Mouse (Mus musculus): ENCODE measurements around the gene P2rx1. TPM values are rescaled to one million over a fixed set of nuclear protein-coding genes. Genes with fewer than 3 reads are reported as not detected.

P2rx1 gene
- polyA plus RNA-seq, 1 experiment from 2014 or later, result 8.7 TPM

- H3K36me3 ChIP-seq, result no peaks in the 10 kb centered on the region
- ATAC-seq (ENCODE audit: low read depth) (no peak), DNase-seq (no peak)
- no peak overlapping the region for H3K27ac ChIP-seq
- 66% methylated on average over 5 of the region's 5 CpGs for WGBS (ENCODE audit: insufficient replicate concordance)
- no peak overlapping the region for H3K9ac ChIP-seq
- H3K4me1 ChIP-seq (replicated peaks), result peaks cover 8% of the 10 kb centered on the region
- H3K4me3 ChIP-seq (replicated peaks), result no peak overlapping the region
- H3K27me3 ChIP-seq, result peaks cover 33% of the 10 kb centered on the region
- no peak overlapping the region for H3K4me2 ChIP-seq
- no peaks in the 10 kb centered on the region for H3K9me3 ChIP-seq (replicated peaks)
Measured at GRCm38 (mm10) chr11:73013981-73014380, 15.1 kb downstream of the P2rx1 start.

DNA sequence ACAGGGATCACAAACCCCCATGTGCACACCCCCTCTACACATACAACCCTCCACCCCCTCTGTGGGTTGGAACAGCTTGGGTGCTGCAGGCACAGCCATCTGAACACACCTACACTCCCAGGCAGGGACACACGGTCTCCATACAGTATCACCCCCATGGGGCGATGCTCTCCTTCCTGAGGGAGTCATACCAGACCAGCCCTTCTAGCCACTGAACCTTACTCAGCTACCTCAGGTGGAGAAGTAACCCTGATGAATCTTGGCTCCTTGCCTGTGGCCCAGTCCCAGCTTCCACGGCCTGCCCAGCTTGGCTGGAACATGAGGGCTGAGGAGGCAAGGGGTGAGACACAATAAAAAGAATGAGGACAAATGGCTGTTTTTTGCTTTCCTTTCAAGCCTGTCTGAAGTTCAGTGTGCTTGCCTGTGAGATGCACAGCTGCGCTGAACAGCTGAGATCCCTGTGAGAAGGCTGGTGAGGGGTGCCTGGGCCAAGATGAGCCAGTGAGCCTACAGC, 16.0 kb downstream of the P2rx1 start:
- Histone ChIP-seq H3K9ac (no peak overlapping the region), H3K27ac (no peak overlapping the region), H3K27me3 (peaks cover 42% of the 10 kb centered on the region), H3K4me2 (no peak overlapping the region), H3K4me1 (replicated peaks) (peaks cover 15% of the 10 kb centered on the region), H3K36me3 (no peaks in the 10 kb centered on the region), H3K4me3 (replicated peaks) (no peak overlapping the region), H3K9me3 (replicated peaks) (no peaks in the 10 kb centered on the region)
- WGBS (ENCODE audit: insufficient replicate concordance), result 79% methylated on average over 4 of the region's 4 CpGs
- ATAC-seq (ENCODE audit: low read depth), result no peak
- no peak for DNase-seq

DNA sequence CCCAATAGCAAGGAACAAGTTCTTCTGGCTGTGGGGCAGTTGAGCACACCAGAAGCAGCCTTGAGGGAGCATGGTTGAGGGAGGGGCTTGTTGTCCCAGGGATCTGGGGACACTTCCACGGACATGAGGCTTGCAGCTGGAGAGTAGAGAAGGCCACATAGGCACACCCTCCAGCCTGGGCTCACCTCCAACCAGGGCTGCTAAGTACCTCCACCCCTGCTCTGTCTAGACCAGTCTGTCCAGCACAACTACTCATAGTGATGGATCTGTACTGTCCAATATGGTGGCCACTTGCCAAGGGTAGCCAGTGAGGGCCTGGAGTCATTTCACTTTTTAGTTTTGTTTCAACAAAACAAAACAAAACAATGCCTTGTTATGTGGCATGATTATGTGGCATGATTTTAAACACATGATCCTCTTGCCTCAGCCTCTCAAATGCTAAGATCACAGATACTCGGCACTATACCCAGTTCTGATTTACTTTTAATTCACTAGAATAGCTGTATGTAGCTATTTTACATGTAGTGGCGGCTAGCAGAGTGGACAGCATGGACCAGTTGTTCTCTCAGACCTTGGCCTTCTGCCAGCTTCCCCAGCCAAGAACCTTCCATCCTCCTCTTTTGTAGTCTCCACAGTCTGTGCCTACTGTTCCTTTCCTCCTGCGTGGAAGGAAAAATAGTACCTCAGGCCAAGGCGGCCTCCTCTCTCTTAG, 16.6 kb downstream of the P2rx1 start:
- ATAC-seq (ENCODE audit: low read depth) (no peak), DNase-seq (no peak)
- Histone ChIP-seq H3K4me2 (no peak overlapping the region), H3K27ac (no peak overlapping the region), H3K9ac (no peak overlapping the region), H3K4me3 (replicated peaks) (no peak overlapping the region), H3K9me3 (replicated peaks) (no peaks in the 10 kb centered on the region), H3K27me3 (peaks cover 48% of the 10 kb centered on the region), H3K36me3 (no peaks in the 10 kb centered on the region), H3K4me1 (replicated peaks) (peaks cover 15% of the 10 kb centered on the region)
- 67% methylated on average over 5 of the region's 5 CpGs for WGBS (ENCODE audit: insufficient replicate concordance)

GRCm38 (mm10) chr11:73016103-73016420, 17.2 kb downstream of the P2rx1 start:
- Histone ChIP-seq H3K27me3 (peaks cover 54% of the 10 kb centered on the region), H3K9ac (no peak overlapping the region), H3K4me2 (no peak overlapping the region), H3K4me3 (replicated peaks) (no peak overlapping the region), H3K27ac (no peak overlapping the region), H3K36me3 (no peaks in the 10 kb centered on the region), H3K4me1 (replicated peaks) (peaks cover 15% of the 10 kb centered on the region), H3K9me3 (replicated peaks) (no peaks in the 10 kb centered on the region)
- no peak for DNase-seq
- WGBS (ENCODE audit: insufficient replicate concordance), result 62% methylated on average over 6 of the region's 6 CpGs
- no peak for ATAC-seq (ENCODE audit: low read depth)

DNA sequence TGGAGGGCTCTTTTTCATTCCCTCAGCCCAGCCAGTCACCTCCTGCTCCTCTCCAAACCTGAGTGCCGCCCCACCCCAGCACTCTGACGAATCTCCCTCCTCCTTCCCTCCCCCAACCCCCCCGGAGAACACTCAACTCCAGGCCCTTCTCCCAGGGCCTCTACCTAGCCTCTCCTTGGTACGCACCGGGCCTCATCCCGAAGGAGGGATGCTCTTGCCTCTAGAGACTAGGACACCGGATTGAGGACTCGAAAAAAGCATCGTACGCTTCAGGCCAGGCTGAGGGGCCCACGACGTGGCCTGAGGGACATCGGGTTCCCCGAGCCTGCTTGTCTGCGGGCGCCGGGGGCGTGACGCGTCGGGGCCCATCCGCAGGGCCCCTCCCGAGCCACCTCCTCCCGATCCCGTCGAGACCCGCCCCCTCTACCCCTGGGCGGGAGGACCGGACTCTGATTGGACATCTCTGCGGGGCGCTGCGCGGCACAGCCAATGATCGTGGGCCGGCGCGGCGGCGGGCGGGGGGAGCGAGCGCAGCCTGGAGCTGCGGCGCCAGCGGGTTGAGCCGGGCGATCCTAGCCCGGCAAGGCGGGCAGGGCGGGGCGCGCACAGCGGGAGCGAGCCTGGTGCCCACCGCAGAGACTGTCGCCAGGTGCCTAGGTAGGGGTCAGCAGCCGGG, 19.7 kb downstream of the P2rx1 start, which contains the start of gene Camkk1:
Gene Camkk1, plus strand, starts transcription at position 538 of the 676 bp plus-strand sequence.
- H3K9ac ChIP-seq, result peak within 1 kb of the TSS; percentile 59
- peaks cover 15% of the 10 kb centered on the region for H3K4me1 ChIP-seq (replicated peaks)
- no peak within 1 kb of the TSS for H3K27ac ChIP-seq
- peak; percentile 98 for ATAC-seq (ENCODE audit: low read depth)
- H3K9me3 ChIP-seq (replicated peaks), result no peaks in the 10 kb centered on the region
- 1% methylated on average over 57 of the region's 57 CpGs for WGBS (ENCODE audit: insufficient replicate concordance)
- peak; percentile 86 for DNase-seq
- H3K36me3 ChIP-seq, result no peaks in the 10 kb centered on the region
- peak within 1 kb of the TSS; percentile 64 for H3K4me3 ChIP-seq (replicated peaks)
- peak within 1 kb of the TSS; percentile 93 for H3K4me2 ChIP-seq
- H3K27me3 ChIP-seq, result peaks cover 73% of the 10 kb centered on the region

DNA sequence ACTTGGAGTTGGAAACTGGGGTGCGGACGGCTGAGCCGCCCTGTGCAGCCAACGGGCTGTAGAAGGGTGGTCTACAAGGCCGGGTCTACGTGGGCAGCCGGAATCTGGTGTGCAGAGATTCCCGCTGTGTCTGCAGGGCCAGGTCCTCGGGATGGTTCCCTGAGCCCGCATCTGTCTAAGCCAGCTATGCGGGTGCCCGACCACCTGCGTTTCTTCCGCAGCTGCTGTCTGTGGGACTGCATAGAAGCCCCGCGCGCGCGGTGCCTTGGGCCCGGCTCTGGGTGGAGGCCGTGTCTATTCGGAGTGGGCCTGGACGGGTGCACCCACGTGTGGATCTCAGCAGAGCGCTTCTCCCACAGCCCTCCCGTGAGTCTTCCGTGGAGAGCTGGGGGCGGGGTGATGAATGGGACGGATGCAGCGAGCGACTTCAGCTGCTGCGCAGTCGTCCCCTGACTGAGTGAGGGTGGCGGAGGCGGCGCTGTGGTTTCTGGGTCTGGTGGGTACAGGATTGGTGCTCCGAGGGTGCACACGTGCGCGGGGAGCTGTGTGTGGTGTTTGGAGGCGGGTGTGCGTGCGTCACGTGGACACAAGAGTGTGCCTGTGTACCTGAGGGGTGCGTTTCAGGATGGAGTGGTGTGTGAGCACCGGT, 20.4 kb downstream of the P2rx1 start:
- WGBS (ENCODE audit: insufficient replicate concordance), result 2% methylated on average over 46 of the region's 46 CpGs
- peaks cover 73% of the 10 kb centered on the region for H3K27me3 ChIP-seq
- ATAC-seq (ENCODE audit: low read depth), result peak; percentile 25

DNA sequence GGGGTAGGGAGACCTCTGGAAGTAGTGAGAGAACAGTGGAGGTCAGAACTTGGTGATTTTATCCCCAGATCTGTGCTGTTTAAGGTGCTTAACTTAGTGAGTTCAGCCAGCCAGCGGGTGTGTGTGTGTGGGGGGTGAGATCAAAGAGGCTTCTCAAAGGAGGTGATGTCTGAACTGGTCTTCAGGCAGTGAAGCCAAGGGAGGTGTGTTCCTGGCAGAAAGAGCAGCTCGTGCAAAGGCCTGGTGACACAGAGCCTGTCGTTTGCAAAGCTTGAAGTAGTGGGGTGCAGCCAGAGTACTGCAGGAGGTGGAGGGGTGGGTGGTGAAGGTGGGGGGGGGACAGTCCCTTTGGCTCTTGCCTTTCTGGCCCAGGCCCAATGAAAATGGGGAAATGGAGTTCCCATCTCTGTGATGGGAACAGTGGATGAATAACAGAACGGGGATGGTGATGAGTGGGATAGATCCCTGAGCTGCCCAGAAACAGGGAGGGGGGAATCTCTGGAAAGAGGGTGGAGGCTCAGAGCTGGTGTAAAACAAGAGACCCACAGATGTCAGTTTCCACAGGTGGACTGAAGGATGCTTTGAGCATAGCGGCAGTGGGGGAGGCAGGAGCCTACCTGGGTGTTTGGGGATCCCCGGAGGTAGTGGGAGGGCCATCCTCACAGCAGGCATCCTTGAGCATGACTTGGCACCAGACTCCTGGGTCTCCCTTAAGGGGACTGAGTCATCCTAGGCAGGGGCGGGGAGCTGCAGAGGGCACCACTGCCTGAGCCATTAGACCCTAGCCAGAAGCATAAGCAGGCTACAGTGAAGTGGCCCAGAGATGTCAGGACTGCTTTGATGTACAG, 22.3 kb downstream of the P2rx1 start:
- no peak overlapping the region for H3K9ac ChIP-seq
- no peak overlapping the region for H3K4me2 ChIP-seq
- no peak overlapping the region for H3K27ac ChIP-seq
- WGBS (ENCODE audit: insufficient replicate concordance), result 70% methylated on average over 7 of the region's 7 CpGs
- ATAC-seq (ENCODE audit: low read depth), result no peak
- peaks cover 68% of the 10 kb centered on the region for H3K27me3 ChIP-seq
- no peaks in the 10 kb centered on the region for H3K9me3 ChIP-seq (replicated peaks)
- no peaks in the 10 kb centered on the region for H3K36me3 ChIP-seq
- no peak for DNase-seq
- peaks cover 32% of the 10 kb centered on the region for H3K4me1 ChIP-seq (replicated peaks)
- H3K4me3 ChIP-seq (replicated peaks), result no peak overlapping the region

More for the DNA sequence above, 20.4 kb downstream of the P2rx1 start:
- H3K4me1 ChIP-seq (replicated peaks), result peaks cover 19% of the 10 kb centered on the region
- peak overlapping the region; percentile 59 for H3K9ac ChIP-seq
- no peak for DNase-seq
- no peaks in the 10 kb centered on the region for H3K36me3 ChIP-seq
- H3K4me3 ChIP-seq (replicated peaks), result peak overlapping the region; percentile 64
- peak overlapping the region; percentile 93 for H3K4me2 ChIP-seq
- H3K9me3 ChIP-seq (replicated peaks), result no peaks in the 10 kb centered on the region
- H3K27ac ChIP-seq, result no peak overlapping the region

- 68% methylated on average over 9 of the region's 9 CpGs for WGBS (ENCODE audit: insufficient replicate concordance)
- H3K4me1 ChIP-seq (replicated peaks), result peaks cover 32% of the 10 kb centered on the region
- DNase-seq (no peak), ATAC-seq (ENCODE audit: low read depth) (no peak)
- no peak overlapping the region for H3K4me2 ChIP-seq
- no peak overlapping the region for H3K27ac ChIP-seq
- no peak overlapping the region for H3K9ac ChIP-seq
- no peak overlapping the region for H3K4me3 ChIP-seq (replicated peaks)
- H3K9me3 ChIP-seq (replicated peaks), result no peaks in the 10 kb centered on the region
- peaks cover 49% of the 10 kb centered on the region for H3K27me3 ChIP-seq
- no peaks in the 10 kb centered on the region for H3K36me3 ChIP-seq
Measured at GRCm38 (mm10) chr11:73023099-73023498, 24.2 kb downstream of the P2rx1 start.

DNA sequence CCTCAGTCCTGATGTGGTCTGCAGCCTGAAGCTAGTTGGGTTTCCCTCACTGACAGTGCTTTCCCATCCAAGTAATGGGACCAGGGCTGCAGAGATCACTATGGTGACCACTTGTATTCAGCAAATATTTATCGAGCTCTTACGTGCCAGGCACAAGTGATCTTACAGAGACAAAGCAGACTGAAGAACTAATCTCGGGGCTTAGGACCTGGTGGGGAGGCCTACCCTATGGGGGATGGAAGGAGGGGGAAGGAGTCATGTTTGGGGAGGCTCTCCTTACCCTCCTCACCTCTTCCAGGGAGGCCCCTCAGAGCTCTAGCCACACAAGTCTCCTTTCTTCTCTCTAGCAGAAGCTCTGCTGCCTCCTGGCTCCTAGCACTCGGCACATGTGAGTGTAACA, 24.9 kb downstream of the P2rx1 start:
- H3K36me3 ChIP-seq, result no peaks in the 10 kb centered on the region
- no peaks in the 10 kb centered on the region for H3K9me3 ChIP-seq (replicated peaks)
- H3K4me2 ChIP-seq, result 0 out of 2 replicates have a peak overlapping the region, but pooled peaks have one; percentile 30
- H3K4me3 ChIP-seq (replicated peaks), result no peak overlapping the region
- ATAC-seq (ENCODE audit: low read depth) (no peak), DNase-seq (no peak)
- no peak overlapping the region for H3K9ac ChIP-seq
- WGBS (ENCODE audit: insufficient replicate concordance), result 45% methylated on average over 4 of the region's 4 CpGs
- H3K27ac ChIP-seq, result no peak overlapping the region
- peaks cover 26% of the 10 kb centered on the region for H3K4me1 ChIP-seq (replicated peaks)
- peaks cover 42% of the 10 kb centered on the region for H3K27me3 ChIP-seq

GRCm38 (mm10) chr11:73024236-73024904, 25.5 kb downstream of the P2rx1 start:
- peaks cover 20% of the 10 kb centered on the region for H3K4me1 ChIP-seq (replicated peaks)
- H3K4me3 ChIP-seq (replicated peaks), result no peak overlapping the region
- H3K27me3 ChIP-seq, result peaks cover 36% of the 10 kb centered on the region
- no peaks in the 10 kb centered on the region for H3K36me3 ChIP-seq
- H3K4me2 ChIP-seq, result peak overlapping the region; percentile 30; the same call in 1 of the 2 replicates
- 19% methylated on average over 7 of the region's 7 CpGs for WGBS (ENCODE audit: insufficient replicate concordance)
- no peak overlapping the region for H3K9ac ChIP-seq
- H3K9me3 ChIP-seq (replicated peaks), result no peaks in the 10 kb centered on the region
- H3K27ac ChIP-seq, result peak overlapping the region; percentile 20; the same call in 1 of the 2 replicates
- peak; percentile 61 for ATAC-seq (ENCODE audit: low read depth)
- peak; percentile 19 for DNase-seq

Data from liver, embryonic 13.5 days (tissue).